Mouse (Mus musculus): Measurements from ENCODE around the gene Klf16. TPM values are rescaled to one million over a fixed set of nuclear protein-coding genes. Genes with fewer than 3 reads are reported as not detected.

Gene Klf16
- total RNA-seq, 2 experiments from 2014 or later, result 1.2 to 2.0 TPM

DNA sequence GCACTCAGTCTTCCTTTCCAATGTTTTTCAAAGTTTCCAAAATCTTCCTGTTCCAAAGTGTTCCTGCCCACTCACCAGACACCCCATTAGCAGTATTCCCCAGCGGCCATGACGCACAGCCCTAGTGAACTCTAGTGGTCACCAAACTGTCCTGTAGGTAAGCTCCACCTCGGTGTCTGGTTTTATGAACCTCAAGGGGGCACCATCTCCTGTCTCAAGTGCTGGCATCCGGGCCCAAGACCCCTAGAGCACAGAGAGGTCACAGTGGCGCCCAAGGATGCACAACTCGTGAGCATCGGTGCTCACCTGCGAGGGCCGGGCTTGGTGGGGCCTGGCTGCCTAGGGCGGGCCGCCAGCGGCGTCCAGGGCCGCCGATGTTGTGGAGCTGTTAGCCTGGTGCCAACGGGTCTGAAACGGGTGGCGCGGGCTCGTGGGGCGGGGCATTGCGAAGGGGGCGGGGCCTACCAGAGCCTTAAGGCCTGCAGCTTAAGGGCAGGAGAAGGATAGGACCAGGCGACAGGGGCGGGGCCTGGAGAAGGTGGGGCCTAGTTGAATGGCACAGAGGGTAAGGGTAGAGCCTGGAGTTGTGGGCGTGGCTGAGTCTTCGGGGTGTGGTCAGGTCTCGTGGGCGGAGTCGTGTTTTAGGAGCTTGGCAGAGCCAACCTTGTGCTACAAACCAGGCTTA lies 38.3 kb downstream of the Klf16 start, which contains the start of gene Atp8b3:
Gene Atp8b3 (minus strand): TSS at position 415 of the 685 bp plus-strand sequence.
- DNase-seq, result peak; percentile 78

GRCm38 (mm10) chr10:80538180-80538579 lies 38.9 kb downstream of the Klf16 start:
- DNase-seq, result no peak

DNA sequence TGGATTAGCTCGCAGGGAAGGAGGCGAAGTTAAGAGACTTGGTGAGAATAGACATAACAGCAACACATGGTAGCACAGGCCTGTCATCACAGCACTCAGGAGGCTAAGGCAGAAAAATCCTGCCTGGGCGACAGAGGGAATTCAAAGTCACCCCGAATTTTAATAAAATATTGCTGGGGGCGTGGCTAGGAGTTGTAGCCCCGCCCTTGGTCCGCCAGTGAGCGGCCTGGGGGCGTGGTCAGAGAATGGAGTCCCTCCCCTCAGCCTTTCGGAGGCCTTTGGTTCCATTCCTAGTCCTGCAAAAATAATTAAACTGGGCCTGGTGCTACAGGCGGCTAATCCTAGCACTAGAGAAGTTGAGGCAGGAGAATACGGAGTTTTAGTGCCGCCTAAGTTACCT lies 41.4 kb downstream of the Klf16 start:
- DNase-seq, result no peak

DNA sequence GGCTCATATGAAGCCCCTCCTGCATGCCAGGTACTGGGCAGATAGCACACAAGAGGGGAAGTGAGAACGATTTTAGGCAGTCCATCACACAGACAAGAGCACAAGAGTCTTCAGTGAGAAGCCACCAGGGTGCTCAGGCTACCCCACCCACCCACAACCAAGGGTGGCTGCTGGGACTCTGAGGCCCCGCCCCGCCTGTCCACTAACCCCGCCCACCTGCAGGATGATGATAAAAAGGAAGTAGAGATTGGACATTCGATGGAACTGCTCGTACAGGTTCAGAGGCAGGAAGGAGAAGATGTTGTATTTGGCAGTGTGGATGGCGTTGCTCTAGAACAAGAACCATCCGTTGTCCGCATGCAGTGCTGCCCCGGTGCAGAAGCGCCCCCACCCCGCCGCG lies 42.0 kb downstream of the Klf16 start:
- DNase-seq, result no peak

GRCm38 (mm10) chr10:80533704-80534103 lies 43.4 kb downstream of the Klf16 start:
- no peak for DNase-seq

DNA sequence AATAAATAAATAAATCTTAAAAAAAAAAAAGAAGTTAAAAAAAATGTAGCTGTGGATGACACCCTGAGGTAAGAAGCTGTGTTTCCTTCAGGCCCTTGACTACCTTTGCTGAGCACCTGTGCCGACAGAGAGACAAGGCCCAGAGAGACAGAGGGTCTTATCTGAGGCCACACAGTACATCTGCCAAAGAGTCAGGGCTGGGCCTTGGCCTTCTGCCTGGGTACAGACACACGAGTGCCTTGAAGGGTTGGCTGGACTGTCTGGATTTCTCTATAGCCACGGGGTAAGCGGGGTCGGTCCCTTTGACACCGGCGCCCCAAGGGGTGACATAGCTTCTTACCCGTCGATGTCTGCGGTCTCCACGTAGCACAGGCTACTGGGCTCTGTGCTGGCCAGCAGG lies 44.3 kb downstream of the Klf16 start:
- no peak for DNase-seq

DNA sequence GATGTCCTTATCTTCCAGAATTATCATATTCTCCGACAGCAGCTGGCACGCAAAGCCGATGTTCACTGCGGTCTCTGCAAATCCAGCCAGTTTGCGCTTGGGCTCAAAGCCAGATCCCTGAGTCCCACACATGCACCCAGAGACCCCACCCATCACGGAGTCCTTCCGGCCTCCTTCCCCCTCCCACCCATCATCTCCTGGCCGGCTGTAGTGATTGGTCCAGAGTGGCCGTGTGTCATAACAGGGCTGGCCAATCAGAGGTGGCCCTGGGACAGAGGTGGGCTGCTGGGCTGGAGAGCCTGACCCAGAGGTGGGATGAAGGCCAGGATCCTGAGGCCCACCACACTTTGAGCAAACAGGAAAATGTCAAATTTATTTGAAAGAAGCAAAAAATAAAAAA lies 50.9 kb downstream of the Klf16 start:
- no peak for DNase-seq

DNA sequence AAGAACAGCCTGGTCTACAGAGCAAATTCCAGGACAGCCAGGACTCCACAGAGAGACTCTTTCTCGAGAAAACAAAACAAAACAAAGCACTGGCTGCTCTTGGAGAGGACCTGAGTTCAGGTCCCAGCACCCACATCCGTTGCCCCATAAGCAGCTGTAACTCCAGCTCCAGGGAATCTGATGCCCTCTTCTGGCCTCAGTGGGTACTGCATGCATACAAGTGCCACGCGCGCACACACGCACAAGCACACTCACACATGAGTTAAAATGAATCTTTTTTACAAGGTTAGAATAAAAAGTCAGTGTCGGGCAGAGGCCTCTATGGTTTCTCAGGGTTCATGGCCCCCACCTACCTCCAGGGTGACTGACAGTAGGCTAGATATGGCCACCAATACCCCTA lies 53.8 kb downstream of the Klf16 start:
- no peak for DNase-seq

- DNase-seq, result no peak
Measured at GRCm38 (mm10) chr10:80519287-80519686, 57.8 kb downstream of the Klf16 start.

Small RNA genes within 50 kb of the gene (microRNA-seq; reads per million reads assigned to microRNA genes)
- 0 reads per million in 2 experiments for gene Mir6912 (ENCODE audit: borderline replicate concordance in 2 of 2)

Other genes with a start within 250 kb of the Klf16 start
- 1 to 10 TPM in 1 of 2 experiments, under 1 TPM in 1; 0.84 to 1.1 TPM for gene Pcsk4, start 247.8 kb downstream of the Klf16 start, total RNA-seq (2021)
- 1 to 10 TPM; 1.1 to 2.8 TPM for gene Reep6, start 247.4 kb downstream of the Klf16 start, total RNA-seq (2021)
- 10 to 100 TPM; 38.8 to 70.8 TPM for gene Adamtsl5, start 228.9 kb downstream of the Klf16 start, total RNA-seq (2021)
- under 1 TPM; 0.13 TPM for gene Plk5, start 220.9 kb downstream of the Klf16 start, total RNA-seq (2021)
- gene Mex3d, start 189.7 kb downstream of the Klf16 start, total RNA-seq (2021), result 1 to 10 TPM; 3.9 to 4.3 TPM
- gene Mbd3, start 177.8 kb downstream of the Klf16 start, total RNA-seq (2021), result 10 to 100 TPM; 78.7 to 93.6 TPM
- gene Uqcr11, start 170.5 kb downstream of the Klf16 start, total RNA-seq (2021), result 100 to 1,000 TPM; 913 to 952 TPM
- 10 to 100 TPM; 11.1 to 13.8 TPM for gene Tcf3, start 143.7 kb downstream of the Klf16 start, total RNA-seq (2021)
- not detected for gene Onecut3, start 82.5 kb downstream of the Klf16 start, total RNA-seq (2021)
- gene Atp8b3, start 38.2 kb downstream of the Klf16 start, total RNA-seq (2021), result not detected
- 1 to 10 TPM; 8.4 to 9.3 TPM for gene Rexo1, start 15.8 kb downstream of the Klf16 start, total RNA-seq (2021)
- 10 to 100 TPM; 53.8 to 58.8 TPM for gene Abhd17a, start 13.0 kb upstream of the Klf16 start, total RNA-seq (2021)
- 10 to 100 TPM; 14.3 to 18.4 TPM for gene Scamp4, start 25.6 kb upstream of the Klf16 start, total RNA-seq (2021)
- gene Adat3, start 25.6 kb upstream of the Klf16 start, total RNA-seq (2021), result 1 to 10 TPM in 1 of 2 experiments, under 1 TPM in 1; 0.92 to 1.2 TPM
- under 1 TPM; 0.21 to 0.33 TPM for gene Gm49322, start 28.7 kb upstream of the Klf16 start, total RNA-seq (2021)
- gene Csnk1g2, start 45.5 kb upstream of the Klf16 start, total RNA-seq (2021), result 10 to 100 TPM; 85.8 to 99.9 TPM
- gene Btbd2, start 79.8 kb upstream of the Klf16 start, total RNA-seq (2021), result 10 to 100 TPM; 30.5 to 31.4 TPM
- 100 to 1,000 TPM; 243 to 270 TPM for gene Mknk2, start 100.8 kb upstream of the Klf16 start, total RNA-seq (2021)
- gene Mob3a, start 124.7 kb upstream of the Klf16 start, total RNA-seq (2021), result 1 to 10 TPM; 5.7 to 6.8 TPM
- gene Izumo4, start 124.9 kb upstream of the Klf16 start, total RNA-seq (2021), result 1 to 10 TPM; 2.4 to 3.8 TPM
- 10 to 100 TPM; 22.1 to 25.0 TPM for gene Ap3d1, start 164.9 kb upstream of the Klf16 start, total RNA-seq (2021)
- 10 to 100 TPM; 24.6 TPM for gene Dot1l, start 177.9 kb upstream of the Klf16 start, total RNA-seq (2021)
- gene Sf3a2, start 220.9 kb upstream of the Klf16 start, total RNA-seq (2021), result 10 to 100 TPM; 24.0 to 24.9 TPM
- gene Plekhj1, start 221.3 kb upstream of the Klf16 start, total RNA-seq (2021), result 10 to 100 TPM; 22.4 to 27.3 TPM
- under 1 TPM; 0.20 to 0.21 TPM for gene Amh, start 227.9 kb upstream of the Klf16 start, total RNA-seq (2021)
- gene Jsrp1, start 236.2 kb upstream of the Klf16 start, total RNA-seq (2021), result 100 to 1,000 TPM; 395 to 415 TPM
- gene Oaz1, start 249.3 kb upstream of the Klf16 start, total RNA-seq (2021), result 100 to 1,000 TPM; 651 to 657 TPM

Data from gastrocnemius, postnatal 25 days (tissue).